Mouse (Mus musculus): Measurements from ENCODE around the gene Mx1.

Mx1 gene

DNA sequence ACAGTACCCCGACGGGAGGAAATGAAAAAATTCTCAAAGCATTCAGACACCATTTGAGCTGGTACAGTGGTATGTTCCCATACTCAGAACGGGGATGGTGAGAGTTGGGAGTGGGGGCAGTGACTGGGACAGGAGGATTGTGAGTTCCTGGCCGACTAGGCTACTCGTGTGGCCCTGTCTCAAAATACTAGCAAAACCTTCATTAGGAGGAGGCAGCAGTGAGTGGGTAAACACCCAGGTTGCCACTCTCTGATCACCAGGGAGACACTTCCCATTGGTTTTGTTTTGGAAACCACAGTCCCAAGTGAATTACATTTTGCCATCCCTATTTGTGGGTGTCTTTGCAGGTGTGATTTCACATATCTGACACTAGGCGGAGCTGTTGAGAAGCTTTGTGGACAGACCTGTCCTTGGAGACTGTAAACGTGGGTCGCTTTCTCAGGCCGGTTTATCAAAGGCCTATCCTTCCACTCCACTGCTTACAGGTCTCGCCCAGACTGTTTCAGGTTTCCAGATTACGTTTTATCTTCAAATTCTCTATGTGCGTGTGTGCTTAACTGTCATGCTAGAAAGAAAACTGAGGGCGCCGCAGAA, 18.9 kb downstream of the Mx1 start:
- peak; percentile 82 for DNase-seq

DNA sequence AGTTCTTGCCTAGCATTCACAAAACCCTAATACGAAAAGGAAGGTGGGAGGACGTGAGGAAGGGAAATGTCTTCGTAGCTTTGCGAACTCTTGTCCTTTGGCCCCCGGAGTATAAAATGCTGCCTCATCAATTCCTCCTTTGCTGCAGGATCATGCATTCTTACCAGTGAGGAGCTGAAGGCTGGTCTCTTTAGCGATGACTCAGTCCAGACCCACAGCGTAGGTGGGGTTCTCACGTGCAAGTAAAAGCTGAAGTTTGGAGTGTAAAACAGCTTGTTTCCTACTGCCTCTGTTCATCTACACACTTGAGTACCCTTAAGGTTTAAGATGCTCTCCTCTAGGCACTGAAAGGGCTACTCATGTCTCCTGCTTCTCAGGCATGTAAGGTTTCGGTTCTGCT, 20.7 kb downstream of the Mx1 start:
- no peak for DNase-seq

DNA sequence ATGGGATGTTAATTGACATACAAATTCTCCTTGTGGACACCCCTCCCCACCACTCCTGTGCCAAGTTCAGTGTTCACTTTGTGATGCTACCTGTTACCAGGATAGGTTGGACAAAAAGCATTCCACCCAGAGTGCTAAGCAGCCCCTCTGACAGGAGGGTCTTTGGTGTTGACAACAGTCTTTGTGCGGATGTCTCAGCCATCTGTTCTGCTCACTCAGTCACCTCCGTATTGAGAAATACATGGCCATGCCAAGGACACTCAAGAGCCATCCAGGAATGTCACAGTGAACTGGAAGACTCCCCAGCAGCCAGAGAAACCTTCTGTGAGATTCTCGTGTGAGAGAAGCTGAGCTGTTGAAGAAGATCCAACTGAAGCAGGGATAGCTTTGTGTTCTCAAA, 24.5 kb downstream of the Mx1 start:
- DNase-seq: no peak

DNA sequence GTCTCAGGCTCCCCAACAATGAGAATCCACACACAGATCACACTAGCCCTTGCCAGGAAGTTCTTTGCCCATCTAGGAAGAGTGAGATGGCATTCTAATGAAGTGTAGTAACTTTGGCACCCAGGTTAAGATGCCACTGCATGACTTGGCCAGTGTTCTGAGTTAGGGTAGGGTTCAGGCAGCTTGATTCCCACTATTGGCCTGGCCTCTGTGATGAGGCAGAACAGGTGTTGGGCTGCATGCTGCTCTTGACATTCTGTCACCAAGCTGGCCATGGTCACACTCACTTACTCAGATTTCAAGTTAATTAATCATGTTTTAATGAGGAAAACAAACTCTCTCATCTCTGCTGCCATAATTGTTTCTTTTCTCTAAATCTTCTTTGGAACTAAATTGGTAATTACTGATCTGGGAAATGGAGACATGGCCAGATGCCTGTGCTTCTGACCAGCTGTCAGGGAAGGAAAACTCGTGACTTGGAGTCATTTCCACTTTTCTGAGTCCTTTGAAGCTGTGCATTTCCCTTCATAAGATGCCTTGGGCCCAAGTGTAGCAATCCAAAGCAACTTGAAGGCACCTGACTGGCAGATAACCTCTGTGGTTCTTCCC, 25.2 kb downstream of the Mx1 start:
- DNase-seq: peak; percentile 14

DNA sequence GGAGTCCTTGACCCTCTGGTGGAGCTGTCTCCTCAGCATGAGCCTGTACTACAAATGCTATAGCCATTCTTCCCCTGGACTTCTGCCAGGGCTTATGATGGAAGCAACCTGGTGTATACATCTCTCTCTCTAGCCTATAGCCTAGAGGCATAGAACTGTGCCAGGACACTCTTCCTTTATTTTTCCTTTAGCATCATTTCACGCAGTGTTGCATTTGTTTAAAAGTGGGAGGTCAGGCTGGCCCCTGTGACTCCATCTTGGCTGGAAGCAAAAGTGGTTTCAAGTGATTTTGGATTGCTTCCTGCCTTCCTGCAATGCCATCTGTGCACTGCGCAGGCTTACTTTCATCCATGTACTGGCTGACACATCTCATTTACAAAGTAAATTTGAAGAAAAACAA, 28.5 kb downstream of the Mx1 start:
- DNase-seq: no peak

DNA sequence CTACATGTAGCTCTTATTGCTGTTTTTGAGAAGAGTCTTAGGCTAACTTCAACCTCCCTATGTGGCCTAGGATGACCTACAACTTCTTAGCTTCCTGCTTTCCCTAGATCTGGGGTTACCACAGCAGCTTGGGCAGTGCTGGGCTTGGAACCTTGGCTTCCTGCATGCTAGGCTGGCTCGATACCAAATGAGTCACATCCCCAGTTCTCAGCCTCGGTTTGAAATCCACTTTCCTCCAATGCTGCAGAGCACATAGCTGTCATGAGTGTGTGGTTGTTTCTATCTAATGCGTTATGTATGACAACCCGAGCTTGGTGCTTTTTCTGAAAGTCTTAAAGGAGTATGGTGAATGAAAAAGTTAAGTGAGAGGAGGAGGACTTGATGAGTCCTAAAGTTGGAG, 31.4 kb downstream of the Mx1 start:
- no peak for DNase-seq

DNA sequence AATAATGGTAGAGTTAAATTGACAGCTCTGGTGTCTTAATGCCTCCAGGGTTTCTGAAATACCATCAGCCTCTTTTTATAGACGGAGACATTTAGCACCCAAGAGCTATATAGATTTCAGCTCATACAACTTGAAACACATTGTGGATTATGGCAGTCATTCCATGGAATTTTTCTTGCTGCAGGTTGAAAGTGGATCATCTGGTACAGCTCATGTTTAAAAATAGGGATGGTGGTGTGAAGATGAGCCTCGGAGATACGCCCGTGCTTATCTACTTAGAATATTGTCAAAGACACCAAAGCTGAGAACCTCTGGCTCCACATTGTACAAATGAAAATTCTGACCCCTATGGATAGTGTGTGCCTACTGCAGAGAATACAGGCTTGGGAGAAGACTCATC, 32.6 kb downstream of the Mx1 start:
- DNase-seq: no peak

DNA sequence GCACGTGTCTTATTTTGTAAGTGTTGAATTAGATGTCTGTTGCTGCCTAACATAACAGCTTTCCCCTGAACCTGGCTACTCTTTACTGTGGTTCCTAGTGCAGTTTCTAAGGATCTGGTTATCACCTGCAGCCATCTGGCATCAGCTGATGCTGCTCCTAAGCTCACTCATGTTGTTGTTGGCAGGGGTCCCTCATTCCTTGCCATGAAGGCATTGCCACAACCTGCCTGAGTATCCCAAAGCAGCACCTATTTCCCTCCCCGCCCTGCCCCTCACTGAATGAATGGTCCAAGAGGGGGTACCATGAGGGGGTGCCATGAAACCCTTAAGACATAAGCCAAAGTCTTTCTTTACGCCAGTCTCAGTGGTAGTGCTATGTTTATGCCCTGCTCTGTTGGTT, 34.7 kb downstream of the Mx1 start:
- no peak for DNase-seq

DNA sequence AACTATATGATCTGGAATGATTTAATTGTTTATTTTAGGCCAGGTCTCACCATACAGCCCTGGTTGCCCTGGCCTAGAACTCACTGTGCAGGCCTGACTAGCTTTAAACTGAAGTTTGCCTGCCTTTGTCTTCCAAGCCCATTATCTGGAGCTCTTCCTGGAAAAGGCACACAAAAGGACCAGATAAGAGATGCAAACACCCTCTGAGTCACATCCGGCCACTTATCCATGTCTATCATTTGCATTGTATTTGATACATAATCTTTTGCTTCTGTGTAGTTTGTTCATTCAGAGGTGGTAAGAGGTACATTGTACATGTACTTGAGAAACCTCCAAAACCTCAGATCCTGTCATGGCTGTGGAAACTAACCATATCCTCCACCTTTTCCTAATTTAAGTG, 39.1 kb downstream of the Mx1 start:
- no peak for DNase-seq

DNA sequence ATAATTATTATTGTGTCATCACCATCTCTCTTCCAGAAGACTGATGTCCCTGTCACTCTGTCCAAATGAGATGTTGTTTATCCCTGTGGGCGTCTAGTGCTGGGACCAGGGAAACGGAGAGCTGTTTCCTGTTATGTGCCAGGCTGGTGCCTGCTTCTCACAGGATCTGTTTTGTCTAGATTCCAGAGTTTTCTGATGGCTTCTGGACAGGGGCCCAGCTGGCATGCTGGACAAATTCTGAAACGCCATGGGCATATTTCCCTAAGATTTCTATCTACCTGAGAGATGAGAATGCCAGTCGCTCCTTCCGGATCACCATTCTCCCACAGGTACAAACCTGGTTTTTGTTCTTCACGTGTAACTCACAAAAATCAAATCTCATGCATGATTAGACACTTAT, 41.0 kb downstream of the Mx1 start:
- no peak for DNase-seq

DNA sequence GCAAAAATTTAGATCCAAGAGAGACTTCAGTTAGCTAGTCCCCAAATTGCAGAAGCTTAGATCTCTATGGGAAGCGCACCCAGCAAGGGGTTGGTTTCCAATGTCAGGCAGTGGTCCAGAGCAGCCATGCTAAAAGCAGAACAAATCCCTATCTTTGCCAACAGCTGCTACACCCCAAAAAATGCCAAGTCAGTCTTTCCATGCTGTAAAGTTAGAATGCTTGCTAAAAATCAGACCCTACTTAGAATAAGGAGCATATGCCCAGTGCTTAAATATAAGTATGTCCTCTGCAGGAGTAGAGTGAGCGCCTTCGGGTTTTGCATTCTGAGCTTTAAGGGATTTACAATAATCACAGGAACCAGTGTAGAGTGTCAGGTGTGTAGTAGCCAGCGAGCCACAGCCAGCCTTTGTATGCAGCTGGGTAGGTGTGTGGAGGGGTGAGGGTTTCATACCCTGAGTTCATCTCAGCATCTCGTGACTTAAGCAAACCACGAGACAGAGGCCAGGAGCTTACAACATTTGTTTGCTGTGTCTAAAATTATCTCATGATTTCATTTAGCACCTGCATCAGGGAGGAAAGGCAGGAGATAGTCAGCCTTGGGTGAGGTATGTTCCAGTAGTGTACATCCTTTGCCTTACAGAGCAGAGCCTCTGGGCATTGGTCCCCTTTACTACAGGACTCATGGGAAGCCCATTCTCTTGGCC, 43.8 kb downstream of the Mx1 start:
- no peak for DNase-seq

DNA sequence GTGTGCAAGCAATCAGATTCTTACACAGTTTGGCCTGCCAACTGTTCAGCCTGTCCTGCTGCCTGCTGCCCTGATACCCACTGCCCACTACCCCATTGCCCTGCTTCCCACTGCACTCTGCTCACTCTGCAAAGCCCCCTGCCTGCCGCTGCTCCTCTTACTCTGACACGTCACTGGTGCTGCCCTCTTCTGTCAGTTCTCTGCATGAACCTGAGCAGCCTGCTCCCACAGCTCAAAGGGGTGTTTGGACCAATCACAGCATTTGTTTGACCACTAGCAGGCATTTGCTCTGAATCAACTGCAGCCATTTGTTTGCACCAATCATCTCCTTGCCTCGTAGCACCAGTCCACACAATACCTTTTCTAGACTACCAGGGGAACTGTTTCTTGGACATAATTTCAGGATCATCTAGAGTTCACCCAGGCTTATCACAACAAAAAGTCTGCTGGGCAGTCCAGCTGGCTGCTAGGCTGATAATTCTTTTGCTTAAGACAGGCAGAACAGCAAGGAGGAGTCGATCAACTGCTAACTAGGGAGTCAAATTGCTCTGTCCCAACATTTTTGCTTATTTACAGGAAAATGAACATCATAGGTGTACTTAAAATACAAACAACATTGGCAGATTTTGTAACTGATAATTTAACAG, 44.7 kb downstream of the Mx1 start:
- DNase-seq: peak; percentile 83

DNA sequence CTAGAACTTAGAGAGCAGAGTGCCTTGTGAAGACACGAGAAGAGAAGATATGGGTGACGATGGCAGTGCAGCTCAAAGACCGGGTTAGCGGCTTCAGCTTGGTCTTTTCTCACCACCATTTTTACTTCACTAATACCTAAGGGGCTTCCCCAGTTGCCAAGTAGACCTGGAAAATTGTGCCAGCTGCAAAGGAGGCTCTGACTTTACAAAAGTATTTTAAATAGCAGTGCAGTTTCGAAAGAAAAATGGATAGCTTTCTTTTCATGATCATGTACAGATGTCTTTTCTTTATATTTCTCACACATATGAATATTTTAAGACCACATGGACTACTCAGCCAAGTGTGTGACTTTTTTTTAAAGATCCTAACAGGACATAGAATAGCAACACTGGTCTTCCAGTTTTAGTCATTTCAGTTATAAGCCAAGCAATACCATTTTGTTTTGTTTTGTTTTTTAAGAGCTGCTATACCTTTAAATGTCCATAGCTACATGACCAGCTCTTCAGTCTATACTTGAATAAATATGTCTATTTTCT, 57.2 kb downstream of the Mx1 start:
- DNase-seq: no peak

DNA sequence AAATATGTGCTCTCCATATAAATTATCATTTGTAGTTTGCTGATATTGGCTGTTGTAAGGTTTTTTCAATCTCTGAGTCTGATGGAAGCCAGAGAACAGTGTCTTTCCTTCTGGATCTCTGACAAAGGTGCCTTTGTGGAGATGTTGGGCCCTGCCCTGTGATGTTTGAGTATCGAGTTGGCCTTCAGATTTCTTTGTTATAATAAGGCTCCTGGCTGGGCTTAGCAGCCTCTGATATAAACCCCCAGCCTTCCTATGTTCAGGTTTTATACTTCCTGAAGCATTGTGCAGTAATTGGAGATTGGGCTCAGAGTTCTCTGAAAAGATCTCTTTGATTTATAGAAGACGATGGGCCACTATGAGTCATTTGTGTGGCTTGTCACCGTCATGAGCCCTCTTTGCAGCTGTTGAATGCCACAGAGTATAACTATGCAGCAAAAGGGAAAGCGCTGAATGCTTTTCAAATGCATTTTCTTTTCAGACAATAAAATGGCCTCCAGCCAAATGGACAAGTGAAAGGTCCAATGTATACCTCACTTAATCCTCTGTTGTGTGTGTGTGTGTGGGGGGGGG, 60.4 kb downstream of the Mx1 start:
- peak; percentile 6 for DNase-seq

DNA sequence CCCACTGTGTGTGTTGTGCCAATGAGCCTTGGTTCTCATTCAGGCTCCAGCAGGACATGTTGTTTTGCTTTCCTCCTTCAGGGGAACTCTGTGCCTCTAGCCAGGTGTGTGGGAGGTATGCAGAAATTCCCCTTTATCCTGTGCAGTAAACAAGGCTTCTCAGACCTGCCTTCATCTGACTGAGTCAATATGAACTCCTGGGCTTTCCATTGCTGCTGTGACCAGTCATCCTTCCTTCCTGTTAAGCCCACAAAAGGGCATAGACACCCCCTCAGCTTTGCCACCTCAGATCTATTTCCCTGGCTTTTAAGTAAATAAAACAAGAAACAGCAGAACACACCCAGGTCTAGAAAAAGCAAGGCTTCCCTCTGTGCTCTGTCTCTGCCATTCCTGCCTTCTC, 61.0 kb downstream of the Mx1 start:
- DNase-seq: no peak

DNA sequence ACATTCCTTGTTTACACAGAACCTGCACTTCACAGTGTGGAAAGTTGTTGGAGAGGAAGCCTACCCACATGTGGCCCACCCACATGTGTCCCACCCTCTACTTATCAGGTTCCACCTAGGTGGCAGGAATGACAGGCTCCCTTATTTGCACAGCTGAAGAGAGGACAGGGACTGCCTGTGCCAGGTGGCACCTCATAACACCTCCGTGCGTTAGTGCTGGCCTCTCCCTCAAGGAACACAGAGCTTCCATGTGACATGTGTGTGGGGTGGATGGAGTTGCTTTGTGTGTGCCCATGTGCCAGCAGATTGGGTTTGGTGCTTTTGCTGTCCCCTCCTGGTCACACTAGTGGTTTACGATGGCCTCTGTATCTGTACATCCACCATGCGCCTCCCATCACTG, 62.7 kb downstream of the Mx1 start:
- no peak for DNase-seq

DNA sequence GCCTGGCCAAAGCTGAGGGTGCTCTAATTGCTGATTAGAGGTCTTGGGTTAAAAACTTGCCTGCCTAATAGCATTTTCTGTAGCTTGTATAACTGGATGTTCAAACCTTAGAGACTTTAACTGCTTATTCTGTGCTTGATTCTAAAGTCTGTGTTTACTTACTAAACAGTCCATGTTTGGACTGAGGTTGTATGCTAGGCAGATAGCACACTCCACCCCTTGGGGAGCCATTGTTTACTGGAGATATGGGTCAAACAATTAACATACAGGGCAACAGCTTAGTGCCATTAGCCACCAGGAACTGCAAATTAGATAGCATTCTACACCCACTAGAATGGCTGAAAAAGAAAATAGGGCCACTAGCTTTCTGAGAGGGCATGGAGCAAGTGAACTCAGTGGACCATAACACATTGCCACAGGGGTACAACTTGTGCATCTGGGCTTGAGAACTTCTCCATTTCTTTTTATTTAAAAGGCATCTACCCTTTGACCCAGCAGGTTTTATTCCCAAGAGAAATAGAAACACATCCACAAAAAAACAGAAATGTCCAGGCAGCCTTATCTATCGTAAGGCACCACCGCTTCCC, 64.7 kb downstream of the Mx1 start:
- DNase-seq: peak; percentile 41
